In genomic region chrX:153006387-153006841, GRCm38 (mm10) we compare ENCODE assay signal across 8 mouse cellular contexts. TPM values are rescaled to one million over a fixed set of nuclear protein-coding genes. Genes with fewer than 3 reads are reported as not detected.
DNase-seq lines count a peak whose midpoint lies in the region; ATAC-seq lines count a peak whose summit lies in the region.

Gene Usp51, plus strand, starts transcription at chrX:153006469.

- peaks cover 13% of the 10 kb centered on the region; the same call in 1 of the 2 replicates for H3K27me3 ChIP-seq in embryonic facial prominence, embryonic 13.5 days
- no peaks in the 10 kb centered on the region for H3K27me3 ChIP-seq in heart, embryonic 12.5 days (replicated peaks)
- peaks cover 8% of the 10 kb centered on the region; the same call in 1 of the 2 replicates for H3K27me3 ChIP-seq in kidney, embryonic 16.5 days (ENCODE audit: insufficient read depth, low read length)
- H3K27me3 ChIP-seq in liver, embryonic 11.5 days (replicated peaks; ENCODE audit: control insufficient read depth, insufficient read depth, low read length): peaks cover 12% of the 10 kb centered on the region; the same call in 1 of the 2 replicates

- no peaks in the 10 kb centered on the region for H3K9me3 ChIP-seq in embryonic facial prominence, embryonic 13.5 days
- 0 out of 2 replicates have a peak, but pooled peaks cover 5% of the 10 kb centered on the region for H3K9me3 ChIP-seq in heart, embryonic 12.5 days (replicated peaks)
- no peaks in the 10 kb centered on the region for H3K9me3 ChIP-seq in kidney, embryonic 16.5 days (ENCODE audit: low read length)
- no peaks in the 10 kb centered on the region for H3K9me3 ChIP-seq in liver, embryonic 11.5 days (ENCODE audit: control insufficient read depth, low read length)

- peak; percentile 72 for ATAC-seq in embryonic facial prominence, embryonic 13.5 days (ENCODE audit: insufficient number of reproducible peaks, insufficient read depth, low FRiP score, low TSS enrichment, low read depth)
- ATAC-seq in heart, embryonic 12.5 days (ENCODE audit: insufficient number of reproducible peaks, low FRiP score): peak; percentile 63; the same call in 1 of the 2 replicates
- ATAC-seq in kidney, embryonic 16.5 days (ENCODE audit: low FRiP score, low TSS enrichment): peak; percentile 80
- peak; percentile 78 for ATAC-seq in liver, embryonic 11.5 days (replicated peaks; ENCODE audit: low FRiP score)

- DNase-seq in CD4-positive helper T cell, adult 2 months (ENCODE audit: low read depth, low spot score): peak; percentile 4
- DNase-seq in adrenal gland, postnatal 36 days: peak; percentile 43 to 49
- DNase-seq in liver, embryonic 11.5 days (ENCODE audit: low spot score): peak; percentile 53
- DNase-seq in neural tube, embryonic 10.5 days (ENCODE audit: extremely low spot score, low spot score): peak; percentile 36
- peak; percentile 35 for DNase-seq in testis, postnatal 10 days (ENCODE audit: low spot score)

- H3K36me3 ChIP-seq in embryonic facial prominence, embryonic 13.5 days: no peaks in the 10 kb centered on the region
- no peaks in the 10 kb centered on the region for H3K36me3 ChIP-seq in heart, embryonic 12.5 days
- H3K36me3 ChIP-seq in kidney, embryonic 16.5 days (ENCODE audit: insufficient read depth, low read length): no peaks in the 10 kb centered on the region
- no peaks in the 10 kb centered on the region for H3K36me3 ChIP-seq in liver, embryonic 11.5 days (ENCODE audit: control insufficient read depth, insufficient read depth, low read length)

- WGBS in embryonic facial prominence, embryonic 13.5 days: 23% methylated on average over 23 of the region's 23 CpGs
- WGBS in heart, embryonic 12.5 days: 14% methylated on average over 23 of the region's 23 CpGs
- 17% methylated on average over 23 of the region's 23 CpGs for WGBS in kidney, embryonic 16.5 days
- 13% methylated on average over 23 of the region's 23 CpGs for WGBS in liver, embryonic 11.5 days

- peak within 1 kb of the TSS; percentile 59 for H3K4me2 ChIP-seq in embryonic facial prominence, embryonic 13.5 days
- peak within 1 kb of the TSS; percentile 75 for H3K4me2 ChIP-seq in heart, embryonic 12.5 days
- H3K4me2 ChIP-seq in kidney, embryonic 16.5 days (replicated peaks; ENCODE audit: low read depth, low read length): peak within 1 kb of the TSS; percentile 66
- H3K4me2 ChIP-seq in liver, embryonic 11.5 days: peak within 1 kb of the TSS; percentile 65

- H3K4me1 ChIP-seq in embryonic facial prominence, embryonic 13.5 days: no peaks in the 10 kb centered on the region
- H3K4me1 ChIP-seq in heart, embryonic 12.5 days (replicated peaks): no peaks in the 10 kb centered on the region
- H3K4me1 ChIP-seq in kidney, embryonic 16.5 days (ENCODE audit: insufficient read depth, low read length): no peaks in the 10 kb centered on the region
- H3K4me1 ChIP-seq in liver, embryonic 11.5 days (replicated peaks; ENCODE audit: control insufficient read depth, insufficient read depth, low read length): no peaks in the 10 kb centered on the region

- peak within 1 kb of the TSS; percentile 60 for H3K27ac ChIP-seq in embryonic facial prominence, embryonic 13.5 days
- H3K27ac ChIP-seq in heart, embryonic 12.5 days (ENCODE audit: poor library complexity, severe bottlenecking): peak within 1 kb of the TSS; percentile 73
- H3K27ac ChIP-seq in kidney, embryonic 16.5 days (ENCODE audit: low read length): 0 out of 2 replicates have a peak within 1 kb of the TSS, but pooled peaks have one; percentile 24
- peak within 1 kb of the TSS; percentile 32; the same call in 1 of the 2 replicates for H3K27ac ChIP-seq in liver, embryonic 11.5 days (ENCODE audit: low read depth, low read length)

- H3K4me3 ChIP-seq in embryonic facial prominence, embryonic 13.5 days: peak within 1 kb of the TSS; percentile 55
- peak within 1 kb of the TSS; percentile 67 for H3K4me3 ChIP-seq in heart, embryonic 12.5 days
- H3K4me3 ChIP-seq in kidney, embryonic 16.5 days (ENCODE audit: low read length): peak within 1 kb of the TSS; percentile 63
- H3K4me3 ChIP-seq in liver, embryonic 11.5 days (ENCODE audit: low read depth, low read length): peak within 1 kb of the TSS; percentile 58

- H3K9ac ChIP-seq in embryonic facial prominence, embryonic 13.5 days: peak within 1 kb of the TSS; percentile 69
- H3K9ac ChIP-seq in heart, embryonic 12.5 days: peak within 1 kb of the TSS; percentile 72
- H3K9ac ChIP-seq in kidney, embryonic 16.5 days (replicated peaks; ENCODE audit: low read length): peak within 1 kb of the TSS; percentile 64
- peak within 1 kb of the TSS; percentile 67 for H3K9ac ChIP-seq in liver, embryonic 11.5 days (ENCODE audit: low read depth, low read length)

RNA-seq across cellular contexts. Expression of gene Usp51, which starts in this region (rescaled TPM):
- 1 to 10 TPM; 2.1 to 2.8 TPM for total RNA-seq in adrenal gland, postnatal 36 days (2021)
- 0.84 and 1.2 TPM in 2 replicates for polyA plus RNA-seq in embryonic facial prominence, embryonic 13.5 days (2015; fragmentation: Nextera tagmentation; extraction: Ambion mirVana)
- polyA plus RNA-seq in heart, embryonic 12.5 days (2016; fragmentation: Nextera tagmentation; extraction: Ambion mirVana): 0.96 and 1.5 TPM in 2 replicates
- polyA plus RNA-seq in kidney, embryonic 16.5 days (2015; fragmentation: Nextera tagmentation; extraction: Ambion mirVana): 0.56 and 1.0 TPM in 2 replicates
- polyA plus RNA-seq in liver, embryonic 11.5 days (2014; fragmentation: Nextera tagmentation; extraction: Ambion mirVana): 0.99 and 1.2 TPM in 2 replicates

Comparison
In these comparisons a context has a peak if more than half of its experiments do, and no peak if none do; other contexts are left out.
1. Peak in every context shown above with its lines: DNase-seq, ATAC-seq, H3K4me3 ChIP-seq and H3K27ac ChIP-seq.